Mouse (Mus musculus): ENCODE data around the gene Ubtd1. TPM values are rescaled to one million over a fixed set of nuclear protein-coding genes. Genes with fewer than 3 reads are reported as not detected.
A peak's percentile ranks its signal among the peaks of the same experiment; 100 is the strongest.

Gene Ubtd1
- 35.9 and 37.8 TPM in 2 replicates for polyA plus RNA-seq (2015; fragmentation: Nextera tagmentation; extraction: Ambion mirVana)

- WGBS: under 1% methylated on average over 33 of the region's 33 CpGs
- ATAC-seq (ENCODE audit: low FRiP score, low TSS enrichment): peak; percentile 96; the same call in 1 of the 2 replicates
- Histone ChIP-seq H3K4me1 (ENCODE audit: insufficient read depth, low read length) (peaks cover 19% of the 10 kb centered on the region), H3K9ac (replicated peaks; ENCODE audit: low read length) (peak within 1 kb of the TSS; percentile 91), H3K9me3 (ENCODE audit: low read length) (no peaks in the 10 kb centered on the region), H3K27me3 (ENCODE audit: insufficient read depth, low read length) (no peaks in the 10 kb centered on the region), H3K4me2 (replicated peaks; ENCODE audit: low read depth, low read length) (peak within 1 kb of the TSS; percentile 85), H3K27ac (ENCODE audit: low read length) (peak within 1 kb of the TSS; percentile 95), H3K36me3 (ENCODE audit: insufficient read depth, low read length) (no peaks in the 10 kb centered on the region), H3K4me3 (ENCODE audit: low read length) (peak within 1 kb of the TSS; percentile 91)
Measured at GRCm38 (mm10) chr19:41981595-41981927, at the start of gene Ubtd1. Gene Ubtd1 (plus strand): TSS chr19:41981763.

- H3K4me3 ChIP-seq (ENCODE audit: low read length): peak overlapping the region; percentile 99
- H3K4me2 ChIP-seq (replicated peaks; ENCODE audit: low read depth, low read length): peak overlapping the region; percentile 87
- H3K36me3 ChIP-seq (ENCODE audit: insufficient read depth, low read length): peaks cover 24% of the 10 kb centered on the region
- H3K27me3 ChIP-seq (ENCODE audit: insufficient read depth, low read length): no peaks in the 10 kb centered on the region
- peaks cover 17% of the 10 kb centered on the region for H3K4me1 ChIP-seq (ENCODE audit: insufficient read depth, low read length)
- WGBS: under 1% methylated on average over 28 of the region's 28 CpGs
- no peaks in the 10 kb centered on the region for H3K9me3 ChIP-seq (ENCODE audit: low read length)
- ATAC-seq (ENCODE audit: low FRiP score, low TSS enrichment): peak; percentile 5
- H3K9ac ChIP-seq (replicated peaks; ENCODE audit: low read length): peak overlapping the region; percentile 70
- no peak overlapping the region for H3K27ac ChIP-seq (ENCODE audit: low read length)
Measured at GRCm38 (mm10) chr19:41932686-41933085, 48.9 kb upstream of the Ubtd1 start.

GRCm38 (mm10) chr19:41933179-41934086 lies 48.1 kb upstream of the Ubtd1 start, which contains the start of the genes Exosc1 and Zdhhc16:
Gene Exosc1 (minus strand): TSS chr19:41933423.
Gene Zdhhc16 (plus strand): TSS chr19:41933480.
- Histone ChIP-seq H3K4me3 (ENCODE audit: low read length) (peak within 1 kb of the TSS; percentile 99), H3K9me3 (ENCODE audit: low read length) (no peaks in the 10 kb centered on the region), H3K9ac (replicated peaks; ENCODE audit: low read length) (peak within 1 kb of the TSS; percentile 92), H3K27ac (ENCODE audit: low read length) (peak within 1 kb of the TSS; percentile 63), H3K27me3 (ENCODE audit: insufficient read depth, low read length) (no peaks in the 10 kb centered on the region), H3K36me3 (ENCODE audit: insufficient read depth, low read length) (peaks cover 24% of the 10 kb centered on the region), H3K4me1 (ENCODE audit: insufficient read depth, low read length) (peaks cover 17% of the 10 kb centered on the region), H3K4me2 (replicated peaks; ENCODE audit: low read depth, low read length) (peak within 1 kb of the TSS; percentile 87)
- ATAC-seq (ENCODE audit: low FRiP score, low TSS enrichment): peak; percentile 100
- WGBS: under 1% methylated on average over 47 of the region's 47 CpGs

GRCm38 (mm10) chr19:41934124-41934523 lies 47.4 kb upstream of the Ubtd1 start:
- Histone ChIP-seq H3K9ac (replicated peaks; ENCODE audit: low read length) (peak overlapping the region; percentile 92), H3K4me1 (ENCODE audit: insufficient read depth, low read length) (peaks cover 17% of the 10 kb centered on the region), H3K4me3 (ENCODE audit: low read length) (peak overlapping the region; percentile 99), H3K4me2 (replicated peaks; ENCODE audit: low read depth, low read length) (peak overlapping the region; percentile 76), H3K36me3 (ENCODE audit: insufficient read depth, low read length) (peaks cover 28% of the 10 kb centered on the region), H3K27ac (ENCODE audit: low read length) (no peak overlapping the region), H3K9me3 (ENCODE audit: low read length) (no peaks in the 10 kb centered on the region), H3K27me3 (ENCODE audit: insufficient read depth, low read length) (no peaks in the 10 kb centered on the region)
- WGBS: 12% methylated on average over 6 of the region's 6 CpGs
- no peak for ATAC-seq (ENCODE audit: low FRiP score, low TSS enrichment)

- WGBS: 89% methylated on average over 1 of the region's 1 CpGs
- no peak overlapping the region for H3K27ac ChIP-seq (ENCODE audit: low read length)
- H3K4me3 ChIP-seq (ENCODE audit: low read length): no peak overlapping the region
- peaks cover 27% of the 10 kb centered on the region for H3K36me3 ChIP-seq (ENCODE audit: insufficient read depth, low read length)
- no peak overlapping the region for H3K9ac ChIP-seq (replicated peaks; ENCODE audit: low read length)
- no peaks in the 10 kb centered on the region for H3K27me3 ChIP-seq (ENCODE audit: insufficient read depth, low read length)
- H3K4me2 ChIP-seq (replicated peaks; ENCODE audit: low read depth, low read length): no peak overlapping the region
- no peaks in the 10 kb centered on the region for H3K9me3 ChIP-seq (ENCODE audit: low read length)
- ATAC-seq (ENCODE audit: low FRiP score, low TSS enrichment): no peak
- H3K4me1 ChIP-seq (ENCODE audit: insufficient read depth, low read length): peaks cover 17% of the 10 kb centered on the region
Measured at GRCm38 (mm10) chr19:41935921-41936320, 45.6 kb upstream of the Ubtd1 start.

- Histone ChIP-seq H3K27me3 (ENCODE audit: insufficient read depth, low read length) (no peaks in the 10 kb centered on the region), H3K4me1 (ENCODE audit: insufficient read depth, low read length) (peaks cover 9% of the 10 kb centered on the region), H3K27ac (ENCODE audit: low read length) (no peak overlapping the region), H3K4me2 (replicated peaks; ENCODE audit: low read depth, low read length) (no peak overlapping the region), H3K36me3 (ENCODE audit: insufficient read depth, low read length) (peaks cover 45% of the 10 kb centered on the region), H3K4me3 (ENCODE audit: low read length) (no peak overlapping the region), H3K9ac (replicated peaks; ENCODE audit: low read length) (no peak overlapping the region), H3K9me3 (ENCODE audit: low read length) (no peaks in the 10 kb centered on the region)
- 87% methylated on average over 5 of the region's 5 CpGs for WGBS
- no peak for ATAC-seq (ENCODE audit: low FRiP score, low TSS enrichment)
Measured at GRCm38 (mm10) chr19:41938539-41938938, 43.0 kb upstream of the Ubtd1 start.

GRCm38 (mm10) chr19:41943841-41944240 lies 37.7 kb upstream of the Ubtd1 start:
- WGBS: 85% methylated on average over 7 of the region's 7 CpGs

GRCm38 (mm10) chr19:41952287-41952686 lies 29.3 kb upstream of the Ubtd1 start:
- Histone ChIP-seq H3K9ac (replicated peaks; ENCODE audit: low read length) (no peak overlapping the region), H3K4me2 (replicated peaks; ENCODE audit: low read depth, low read length) (no peak overlapping the region), H3K27ac (ENCODE audit: low read length) (no peak overlapping the region), H3K4me3 (ENCODE audit: low read length) (no peak overlapping the region), H3K27me3 (ENCODE audit: insufficient read depth, low read length) (no peaks in the 10 kb centered on the region), H3K9me3 (ENCODE audit: low read length) (no peaks in the 10 kb centered on the region), H3K4me1 (ENCODE audit: insufficient read depth, low read length) (no peaks in the 10 kb centered on the region), H3K36me3 (ENCODE audit: insufficient read depth, low read length) (peaks cover 75% of the 10 kb centered on the region)
- 81% methylated on average over 4 of the region's 4 CpGs for WGBS
- no peak for ATAC-seq (ENCODE audit: low FRiP score, low TSS enrichment)

More at GRCm38 (mm10) chr19:41943841-41944240, 37.7 kb upstream of the Ubtd1 start:
- Histone ChIP-seq H3K27me3 (ENCODE audit: insufficient read depth, low read length) (no peaks in the 10 kb centered on the region), H3K9me3 (ENCODE audit: low read length) (no peaks in the 10 kb centered on the region), H3K4me2 (replicated peaks; ENCODE audit: low read depth, low read length) (no peak overlapping the region), H3K36me3 (ENCODE audit: insufficient read depth, low read length) (peaks cover 78% of the 10 kb centered on the region), H3K9ac (replicated peaks; ENCODE audit: low read length) (no peak overlapping the region), H3K4me3 (ENCODE audit: low read length) (no peak overlapping the region), H3K27ac (ENCODE audit: low read length) (no peak overlapping the region), H3K4me1 (ENCODE audit: insufficient read depth, low read length) (no peaks in the 10 kb centered on the region)
- no peak for ATAC-seq (ENCODE audit: low FRiP score, low TSS enrichment)

GRCm38 (mm10) chr19:41953574-41953973 lies 28.0 kb upstream of the Ubtd1 start:
- H3K4me3 ChIP-seq (ENCODE audit: low read length): no peak overlapping the region
- ATAC-seq (ENCODE audit: low FRiP score, low TSS enrichment): no peak
- H3K27me3 ChIP-seq (ENCODE audit: insufficient read depth, low read length): no peaks in the 10 kb centered on the region
- H3K4me1 ChIP-seq (ENCODE audit: insufficient read depth, low read length): no peaks in the 10 kb centered on the region
- no peaks in the 10 kb centered on the region for H3K9me3 ChIP-seq (ENCODE audit: low read length)
- WGBS: 88% methylated on average over 3 of the region's 3 CpGs
- no peak overlapping the region for H3K27ac ChIP-seq (ENCODE audit: low read length)
- H3K36me3 ChIP-seq (ENCODE audit: insufficient read depth, low read length): peaks cover 76% of the 10 kb centered on the region
- no peak overlapping the region for H3K9ac ChIP-seq (replicated peaks; ENCODE audit: low read length)
- H3K4me2 ChIP-seq (replicated peaks; ENCODE audit: low read depth, low read length): no peak overlapping the region

- 94% methylated on average over 7 of the region's 7 CpGs for WGBS
- Histone ChIP-seq H3K9me3 (ENCODE audit: low read length) (no peaks in the 10 kb centered on the region), H3K36me3 (ENCODE audit: insufficient read depth, low read length) (peaks cover 31% of the 10 kb centered on the region), H3K4me1 (ENCODE audit: insufficient read depth, low read length) (no peaks in the 10 kb centered on the region), H3K4me3 (ENCODE audit: low read length) (no peak overlapping the region), H3K9ac (replicated peaks; ENCODE audit: low read length) (no peak overlapping the region), H3K4me2 (replicated peaks; ENCODE audit: low read depth, low read length) (no peak overlapping the region), H3K27ac (ENCODE audit: low read length) (no peak overlapping the region), H3K27me3 (ENCODE audit: insufficient read depth, low read length) (no peaks in the 10 kb centered on the region)
- ATAC-seq (ENCODE audit: low FRiP score, low TSS enrichment): no peak
Measured at GRCm38 (mm10) chr19:41969618-41970017, 11.9 kb upstream of the Ubtd1 start.

Data from kidney, embryonic 16.5 days (tissue).